ENCODE assay signal across 8 mouse cellular contexts in genomic region chr5:35595706-35596105, GRCm38 (mm10). TPM values are rescaled to one million over a fixed set of nuclear protein-coding genes. Genes with fewer than 3 reads are reported as not detected.
A peak's percentile ranks its signal among the peaks of the same experiment; 100 is the strongest.
DNase-seq lines count a peak whose midpoint lies in the region; ATAC-seq and TF ChIP-seq lines count a peak whose summit lies in the region.

No protein-coding gene starts in this region.

- H3K36me3 ChIP-seq in kidney, embryonic 16.5 days (ENCODE audit: insufficient read depth, low read length) = peaks cover 32% of the 10 kb centered on the region
- peaks cover 6% of the 10 kb centered on the region; the same call in 1 of the 2 replicates for H3K36me3 ChIP-seq in kidney, adult 2 months (ENCODE audit: control insufficient read depth, insufficient read depth, low read length)
- H3K36me3 ChIP-seq in limb, embryonic 14.5 days (ENCODE audit: control insufficient read depth, insufficient read depth, low read length) = peaks cover 51% of the 10 kb centered on the region
- H3K36me3 ChIP-seq in neural tube, embryonic 13.5 days = peaks cover 81% of the 10 kb centered on the region
- H3K36me3 ChIP-seq in stomach, embryonic 16.5 days (ENCODE audit: control insufficient read depth, insufficient read depth, low read length) = peaks cover 28% of the 10 kb centered on the region

- peak; percentile 65 for DNase-seq in kidney, adult 11 months
- peak; percentile 65 for DNase-seq in cerebellum, adult 8-10 months
- DNase-seq in gastrocnemius, adult 18-20 months (ENCODE audit: low spot score) = peak; percentile 72
- DNase-seq in kidney, adult 2 months = peak; percentile 81
- peak; percentile 88 for DNase-seq in limb, embryonic 14.5 days (ENCODE audit: low spot score)

- no peak overlapping the region for H3K9ac ChIP-seq in kidney, embryonic 16.5 days (replicated peaks; ENCODE audit: low read length)
- H3K9ac ChIP-seq in limb, embryonic 14.5 days (ENCODE audit: low read depth, low read length, severe bottlenecking) = no peak overlapping the region
- no peak overlapping the region for H3K9ac ChIP-seq in neural tube, embryonic 13.5 days
- H3K9ac ChIP-seq in stomach, embryonic 16.5 days (ENCODE audit: low read length) = no peak overlapping the region

- H3K4me1 ChIP-seq in kidney, embryonic 16.5 days (ENCODE audit: insufficient read depth, low read length) = no peaks in the 10 kb centered on the region
- peaks cover 19% of the 10 kb centered on the region; the same call in 1 of the 2 replicates for H3K4me1 ChIP-seq in kidney, adult 2 months (ENCODE audit: control insufficient read depth, insufficient read depth, low read length)
- no peaks in the 10 kb centered on the region for H3K4me1 ChIP-seq in limb, embryonic 14.5 days (ENCODE audit: control insufficient read depth, insufficient read depth, low read length)
- H3K4me1 ChIP-seq in neural tube, embryonic 13.5 days (replicated peaks) = no peaks in the 10 kb centered on the region
- H3K4me1 ChIP-seq in stomach, embryonic 16.5 days (ENCODE audit: control insufficient read depth, insufficient read depth, low read length) = no peaks in the 10 kb centered on the region

- TF ChIP-seq CTCF in kidney, adult 2 months (conservative IDR thresholded peaks at IDR 0.05; ENCODE audit: insufficient read depth, insufficient read length, low read depth, low read length) = peak; percentile 99

- H3K9me3 ChIP-seq in kidney, embryonic 16.5 days (ENCODE audit: low read length) = peaks cover 6% of the 10 kb centered on the region; the same call in 1 of the 2 replicates
- no peaks in the 10 kb centered on the region for H3K9me3 ChIP-seq in limb, embryonic 14.5 days (ENCODE audit: control insufficient read depth, low read length)
- no peaks in the 10 kb centered on the region for H3K9me3 ChIP-seq in neural tube, embryonic 13.5 days
- peaks cover 4% of the 10 kb centered on the region for H3K9me3 ChIP-seq in stomach, embryonic 16.5 days (replicated peaks; ENCODE audit: control insufficient read depth, low read length)

- no peak for TF ChIP-seq POLR2A in kidney, adult 2 months (IDR thresholded peaks at IDR 0.05; ENCODE audit: low read depth, low read length)
- no peak for TF ChIP-seq POLR2A in limb, embryonic 14.5 days (IDR thresholded peaks at IDR 0.05; ENCODE audit: borderline replicate concordance, extremely low read depth, insufficient read depth, insufficient read length)

- H3K4me3 ChIP-seq in kidney, embryonic 16.5 days (ENCODE audit: low read length) = no peak overlapping the region
- H3K4me3 ChIP-seq in kidney, adult 2 months (ENCODE audit: insufficient read depth, low read depth, low read length) = no peak overlapping the region
- no peak overlapping the region for H3K4me3 ChIP-seq in limb, embryonic 14.5 days (replicated peaks; ENCODE audit: low read length)
- no peak overlapping the region for H3K4me3 ChIP-seq in neural tube, embryonic 13.5 days
- H3K4me3 ChIP-seq in stomach, embryonic 16.5 days (replicated peaks; ENCODE audit: low read length) = no peak overlapping the region

- WGBS in kidney, embryonic 16.5 days = 14% methylated on average over 4 of the region's 4 CpGs
- 23% methylated on average over 4 of the region's 4 CpGs for WGBS in kidney, adult 2 months
- 19% methylated on average over 4 of the region's 4 CpGs for WGBS in limb, embryonic 14.5 days
- 19% methylated on average over 4 of the region's 4 CpGs for WGBS in neural tube, embryonic 13.5 days
- WGBS in stomach, embryonic 16.5 days = 21% methylated on average over 4 of the region's 4 CpGs

- H3K27me3 ChIP-seq in kidney, embryonic 16.5 days (ENCODE audit: insufficient read depth, low read length) = no peaks in the 10 kb centered on the region
- no peaks in the 10 kb centered on the region for H3K27me3 ChIP-seq in kidney, adult 2 months (replicated peaks; ENCODE audit: control insufficient read depth, insufficient read depth, low read length)
- H3K27me3 ChIP-seq in limb, embryonic 14.5 days (ENCODE audit: control insufficient read depth, insufficient read depth, low read length) = no peaks in the 10 kb centered on the region
- no peaks in the 10 kb centered on the region for H3K27me3 ChIP-seq in neural tube, embryonic 13.5 days
- H3K27me3 ChIP-seq in stomach, embryonic 16.5 days (ENCODE audit: control insufficient read depth, insufficient read depth, low read length) = no peaks in the 10 kb centered on the region

- H3K4me2 ChIP-seq in kidney, embryonic 16.5 days (replicated peaks; ENCODE audit: low read depth, low read length) = no peak overlapping the region
- no peak overlapping the region for H3K4me2 ChIP-seq in limb, embryonic 14.5 days (replicated peaks; ENCODE audit: low read depth, low read length, severe bottlenecking)
- no peak overlapping the region for H3K4me2 ChIP-seq in neural tube, embryonic 13.5 days
- H3K4me2 ChIP-seq in stomach, embryonic 16.5 days (ENCODE audit: low read depth, low read length) = no peak overlapping the region

- H3K27ac ChIP-seq in kidney, embryonic 16.5 days (ENCODE audit: low read length) = no peak overlapping the region
- no peak overlapping the region for H3K27ac ChIP-seq in kidney, adult 2 months (ENCODE audit: insufficient read depth, low read depth, low read length)
- no peak overlapping the region for H3K27ac ChIP-seq in limb, embryonic 14.5 days (replicated peaks; ENCODE audit: low read depth, low read length)
- no peak overlapping the region for H3K27ac ChIP-seq in neural tube, embryonic 13.5 days (replicated peaks)
- peak overlapping the region; percentile 51; the same call in 1 of the 2 replicates for H3K27ac ChIP-seq in stomach, embryonic 16.5 days (ENCODE audit: low read length)

- ATAC-seq in kidney, embryonic 16.5 days (ENCODE audit: low FRiP score, low TSS enrichment) = no peak; the same call in 1 of the 2 replicates
- ATAC-seq in limb, embryonic 14.5 days (ENCODE audit: low FRiP score, low read depth) = no peak; the same call in 1 of the 2 replicates
- 0 out of 2 replicates have a peak, but pooled peaks have one; percentile 43 for ATAC-seq in neural tube, embryonic 13.5 days (ENCODE audit: low read depth)
- ATAC-seq in stomach, embryonic 16.5 days (ENCODE audit: insufficient read depth, low FRiP score) = peak; percentile 34

RNA-seq across cellular contexts. Expression of gene Acox3, which starts 12.9 kb away (rescaled TPM):
- polyA plus RNA-seq in kidney, embryonic 16.5 days (2015; fragmentation: Nextera tagmentation; extraction: Ambion mirVana) = 14.4 and 16.6 TPM in 2 replicates
- 10 to 100 TPM; 17.3 to 18.2 TPM for total RNA-seq in gastrocnemius, adult 18-20 months (2021)
- polyA plus RNA-seq in kidney, adult 2 months (2012; rRNA removed) = 77.9 and 83.6 TPM in 2 replicates
- polyA plus RNA-seq in limb, embryonic 14.5 days (2012; rRNA removed) = 31.1 and 31.3 TPM in 2 replicates
- polyA plus RNA-seq in limb, embryonic 14.5 days (2014; fragmentation: Nextera tagmentation; extraction: Ambion mirVana) = 14.2 and 15.0 TPM in 2 replicates
- polyA plus RNA-seq in neural tube, embryonic 13.5 days (2015; fragmentation: Nextera tagmentation; extraction: Ambion mirVana) = 14.5 and 18.5 TPM in 2 replicates
- 15.1 and 15.9 TPM in 2 replicates for polyA plus RNA-seq in stomach, embryonic 16.5 days (2015; fragmentation: Nextera tagmentation; extraction: Ambion mirVana)

RNA-seq across cellular contexts. Expression of gene Trmt44, which starts 20.8 kb away (rescaled TPM):
- 9.4 and 9.5 TPM in 2 replicates for polyA plus RNA-seq in kidney, embryonic 16.5 days (2015; fragmentation: Nextera tagmentation; extraction: Ambion mirVana)
- total RNA-seq in gastrocnemius, adult 18-20 months (2021) = 1 to 10 TPM; 1.7 TPM
- 4.4 and 4.5 TPM in 2 replicates for polyA plus RNA-seq in kidney, adult 2 months (2012; rRNA removed)
- polyA plus RNA-seq in limb, embryonic 14.5 days (2012; rRNA removed) = 7.5 and 8.3 TPM in 2 replicates
- polyA plus RNA-seq in limb, embryonic 14.5 days (2014; fragmentation: Nextera tagmentation; extraction: Ambion mirVana) = 7.6 and 8.5 TPM in 2 replicates
- 6.2 and 6.8 TPM in 2 replicates for polyA plus RNA-seq in neural tube, embryonic 13.5 days (2015; fragmentation: Nextera tagmentation; extraction: Ambion mirVana)
- 7.0 and 7.6 TPM in 2 replicates for polyA plus RNA-seq in stomach, embryonic 16.5 days (2015; fragmentation: Nextera tagmentation; extraction: Ambion mirVana)

Comparison
In these comparisons a context has a peak if more than half of its experiments do, and no peak if none do; other contexts are left out.
1. ATAC-seq: peak in neural tube, embryonic 13.5 days (single experiment) and stomach, embryonic 16.5 days (single experiment); none in kidney, embryonic 16.5 days (single experiment) and limb, embryonic 14.5 days (single experiment).
2. Peak in every context shown above with its lines, with median percentiles within 50 percentile points of each other: DNase-seq.